Mouse (Mus musculus) cerebellum, adult 2 months (tissue): ENCODE measurements at regions not wholly inside any gene's neighbourhood (a gene's known extent, or its start where the extent isn't known, plus 50 kb on each side); places are given as distances from the start of the nearest gene placed in this dataset.

ENCODE experiments used
- CTCF ChIP-seq: fragments of 200-500 bp; IDR thresholded peaks from 2 replicates; pipeline ENCODE4 v1.5.1; 2011; ENCODE audit warnings: low read depth, mild to moderate bottlenecking, control low read depth, low read length, moderate library complexity, borderline replicate concordance; ENCODE audit not compliant: insufficient read depth
- POLR2A ChIP-seq: fragments of 200-500 bp; IDR thresholded peaks from 2 replicates; pipeline ENCODE4 v1.6.1; 2011; ENCODE audit warnings: low read length, control low read depth, borderline replicate concordance; ENCODE audit not compliant: insufficient read depth

DNA sequence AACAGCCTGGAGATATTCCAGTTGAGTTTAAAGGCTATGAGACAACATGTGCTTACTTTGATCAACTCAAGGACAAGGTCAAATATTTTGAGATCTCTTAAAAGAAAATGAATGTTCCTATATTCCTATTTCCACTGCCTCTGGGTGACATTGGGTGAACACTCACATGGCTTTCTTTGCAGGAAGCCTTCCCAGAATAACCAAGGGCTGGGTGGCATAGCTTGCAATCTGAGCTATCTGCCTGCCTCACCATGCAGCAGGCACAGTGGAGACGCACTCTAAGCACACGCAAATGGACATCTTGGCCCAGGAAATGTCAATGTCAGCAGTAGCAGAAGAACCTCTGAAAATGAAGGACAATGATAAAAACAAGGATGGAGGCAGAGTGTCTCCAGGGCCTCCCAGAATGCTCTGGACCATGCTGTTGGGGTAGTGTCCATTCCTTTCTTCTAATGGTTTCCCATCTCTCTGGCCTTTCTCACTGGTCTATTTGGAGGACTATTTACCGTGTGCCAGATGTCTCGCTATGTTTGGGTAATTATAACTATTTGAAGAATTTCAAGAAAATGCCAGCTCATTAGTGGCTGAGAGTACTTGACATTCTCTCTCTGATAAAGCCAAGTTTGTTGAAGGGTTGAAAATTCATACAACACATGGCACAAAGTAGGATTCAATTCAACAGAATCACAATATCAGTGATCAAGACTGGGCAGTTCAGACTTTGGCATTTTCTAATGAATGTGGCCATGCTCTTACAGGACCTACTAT, 276.3 kb upstream of the Rnf32 start:
- TF ChIP-seq POLR2A (no peak), CTCF (no peak)
